Mouse (Mus musculus) kidney, adult 2 months (tissue): Measurements from ENCODE around the gene Cbr4.

Experiments
- CTCF ChIP-seq: fragments of 200-500 bp; conservative IDR thresholded peaks from 2 replicates; pipeline ENCODE4 v1.5.1; 2011; ENCODE audit warnings: low read depth, mild to moderate bottlenecking, control low read depth, low read length, moderate library complexity, mixed read lengths; ENCODE audit not compliant: insufficient read depth, insufficient read length
- POLR2A ChIP-seq: fragments of 200-500 bp; IDR thresholded peaks from one replicate; pipeline ENCODE4 v1.6.1; 2011; ENCODE audit warnings: low read depth, low read length, control low read depth

DNA sequence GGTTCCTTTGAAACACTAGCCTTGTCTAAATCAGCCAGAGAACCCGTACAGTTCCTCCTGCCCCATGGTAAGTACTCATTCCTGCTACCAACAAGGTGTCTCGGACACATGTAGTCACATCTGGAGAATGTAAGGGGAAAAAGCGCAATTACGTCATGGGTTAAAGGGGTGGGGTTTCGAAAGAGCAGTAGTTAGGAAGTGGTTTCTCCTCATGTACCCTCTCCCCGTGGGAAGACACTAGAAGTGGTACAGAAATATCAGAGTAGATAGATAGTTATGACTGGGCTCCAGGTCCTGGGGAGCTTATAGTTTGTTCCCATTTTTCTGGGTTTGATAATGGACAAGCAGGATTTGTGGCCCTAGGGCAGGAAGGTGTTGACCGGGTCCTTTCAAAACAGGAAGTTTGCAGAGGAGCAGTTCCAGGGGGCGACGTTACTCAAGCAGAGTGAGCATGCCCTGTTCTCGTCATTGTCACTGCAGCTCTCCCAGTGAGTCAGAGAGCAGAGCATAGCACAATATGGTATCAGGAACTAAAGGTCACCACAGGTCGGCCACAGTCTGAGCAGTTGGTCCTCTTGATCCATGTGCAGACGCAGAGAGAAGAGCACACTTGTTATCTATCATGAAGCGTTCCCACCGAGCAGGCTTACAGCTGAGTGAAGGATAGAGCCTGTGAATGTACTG, 30.1 kb downstream of the Cbr4 start:
- TF ChIP-seq CTCF = no peak
- no peak for TF ChIP-seq POLR2A
